ENCODE assay signal across 24 mouse cellular contexts in the genomic region with DNA sequence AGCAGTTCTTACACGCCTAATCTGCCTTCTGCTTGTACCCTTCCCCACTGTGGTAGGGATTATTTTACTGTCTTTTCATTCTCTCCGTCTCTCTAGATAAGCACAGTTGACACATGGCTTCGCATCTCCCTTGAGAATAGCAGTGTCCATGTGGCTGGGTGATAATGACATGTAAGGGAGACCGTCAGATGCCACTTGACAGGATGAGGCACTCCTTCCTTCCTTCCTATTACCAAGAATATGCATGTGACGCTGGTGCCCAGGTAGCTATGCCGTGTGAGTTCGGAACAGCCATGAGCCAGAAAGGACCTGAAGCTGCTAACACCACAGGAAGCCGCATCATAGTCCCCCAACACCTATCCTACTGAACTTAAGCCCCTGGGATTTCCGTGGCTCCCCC. TPM values are rescaled to one million over a fixed set of nuclear protein-coding genes. Genes with fewer than 3 reads are reported as not detected.
DNase-seq lines count a peak whose midpoint lies in the region; ATAC-seq and TF ChIP-seq lines count a peak whose summit lies in the region.
"Had no signal": no experiment of that assay in that cellular context is flagged by ENCODE, and none has a peak within 500 bp of the region (broad histone marks: within the 10 kb centered on the region; RNA-seq: fewer than 3 reads in every experiment).

No protein-coding gene starts in this region.

- TF ChIP-seq EP300 in liver, embryonic 14.5 days (IDR thresholded peaks at IDR 0.05; ENCODE audit: low read depth): peak; percentile 56

- no peak for TF ChIP-seq CTCF in layer of hippocampus, adult 2 months (conservative IDR thresholded peaks at IDR 0.05)
- TF ChIP-seq CTCF in liver, embryonic 14.5 days (IDR thresholded peaks at IDR 0.05; ENCODE audit: low read depth): no peak

- no peaks in the 10 kb centered on the region for H3K9me3 ChIP-seq in liver, embryonic 14.5 days (ENCODE audit: control insufficient read depth, low read length)
- no peaks in the 10 kb centered on the region for H3K9me3 ChIP-seq in forebrain, embryonic 13.5 days (replicated peaks)
- H3K9me3 ChIP-seq: limb, embryonic 15.5 days had no signal

- H3K9ac ChIP-seq in liver, embryonic 14.5 days (replicated peaks): peak overlapping the region; percentile 34
- no peak overlapping the region for H3K9ac ChIP-seq in forebrain, embryonic 13.5 days
- H3K9ac ChIP-seq: limb, embryonic 15.5 days had no signal

- peak overlapping the region; percentile 72 for H3K4me2 ChIP-seq in liver, embryonic 14.5 days (ENCODE audit: low read depth)
- H3K4me2 ChIP-seq in forebrain, embryonic 13.5 days: no peak overlapping the region
- H3K4me2 ChIP-seq: limb, embryonic 15.5 days had no signal

- no peaks in the 10 kb centered on the region for H3K36me3 ChIP-seq in liver, embryonic 14.5 days (replicated peaks; ENCODE audit: control insufficient read depth, insufficient read depth, low read depth)
- H3K36me3 ChIP-seq in forebrain, embryonic 13.5 days (ENCODE audit: poor library complexity, severe bottlenecking): no peaks in the 10 kb centered on the region
- H3K36me3 ChIP-seq: limb, embryonic 15.5 days had no signal

- DNase-seq in layer of hippocampus, adult 2 months (ENCODE audit: low spot score in 2 of 2): no peak
- DNase-seq in layer of hippocampus, adult 9-10 months (ENCODE audit: low spot score): no peak
- DNase-seq in liver, embryonic 14.5 days (ENCODE audit: low read depth in 3 of 3, low spot score in 3 of 3): peak in 2 of 3 experiments; percentile 58 to 63
- no peak for DNase-seq in thymus, adult 18-20 months
- DNase-seq: adrenal gland, adult 2 months; cerebellum, postnatal 10 days; gastrocnemius, postnatal 10 days; heart, postnatal 36 days; kidney, adult 11 months; right cerebral cortex, postnatal 4 days had no signal

- 19% methylated on average over 9 of the region's 9 CpGs for WGBS in liver, embryonic 14.5 days (ENCODE audit: insufficient replicate concordance)
- WGBS in forebrain, embryonic 13.5 days: 81% methylated on average over 9 of the region's 9 CpGs

- ATAC-seq in erythroblast, adult 5-6 weeks (replicated peaks; ENCODE audit: low FRiP score, poor library complexity, severe bottlenecking): 0 out of 2 replicates have a peak, but pooled peaks have one; percentile 26
- ATAC-seq in liver, embryonic 14.5 days (ENCODE audit: insufficient read depth): peak; percentile 48
- ATAC-seq in neutrophil, adult 5-6 weeks (ENCODE audit: extremely low read depth, insufficient number of reproducible peaks, low FRiP score, poor library complexity, severe bottlenecking): 0 out of 2 replicates have a peak, but pooled peaks have one; percentile 31
- no peak for ATAC-seq in inflammation-experienced regulatory T-cells, adult 6 months
- no peak for ATAC-seq in forebrain, embryonic 13.5 days
- ATAC-seq: lung, postnatal 0 days had no signal

- no peak overlapping the region for H3K4me3 ChIP-seq in layer of hippocampus, adult 2 months
- H3K4me3 ChIP-seq in liver, embryonic 14.5 days (ENCODE audit: insufficient read depth in 1 of 2, low read depth in 2 of 2, low read length in 2 of 2): no peak overlapping the region
- no peak overlapping the region for H3K4me3 ChIP-seq in forebrain, embryonic 13.5 days
- H3K4me3 ChIP-seq: limb, embryonic 15.5 days had no signal

- peaks cover 34 to 36% of the 10 kb centered on the region in 2 experiments for H3K4me1 ChIP-seq in liver, embryonic 14.5 days (replicated peaks; ENCODE audit: control insufficient read depth in 2 of 2, insufficient read depth in 2 of 2, low read length in 1 of 2)
- peaks cover 9% of the 10 kb centered on the region for H3K4me1 ChIP-seq in forebrain, embryonic 13.5 days
- H3K4me1 ChIP-seq: limb, embryonic 15.5 days had no signal

- peak overlapping the region; percentile 8; the same call in 1 of the 2 replicates for H3K27ac ChIP-seq in layer of hippocampus, adult 2 months
- H3K27ac ChIP-seq in liver, embryonic 14.5 days: peak overlapping the region; percentile 93
- H3K27ac ChIP-seq in forebrain, embryonic 13.5 days: no peak overlapping the region
- H3K27ac ChIP-seq: kidney, postnatal 0 days; limb, embryonic 15.5 days had no signal

- H3K27me3 ChIP-seq in liver, embryonic 14.5 days (ENCODE audit: control insufficient read depth, insufficient read depth, low read length): no peaks in the 10 kb centered on the region
- H3K27me3 ChIP-seq in forebrain, embryonic 13.5 days: no peaks in the 10 kb centered on the region
- H3K27me3 ChIP-seq: limb, embryonic 15.5 days had no signal

RNA-seq across cellular contexts. Expression of gene Enthd1, which starts 33.9 kb away (rescaled TPM):
- not detected for total RNA-seq in layer of hippocampus, adult 2 months (2021)
- total RNA-seq in erythroblast, adult 5-6 weeks (2015; ENCODE audit: low replicate concordance): not detected in 2 replicates
- total RNA-seq in erythroblast, adult 5-6 weeks (2017; ENCODE audit: low replicate concordance): not detected in 2 replicates
- not detected in 2 replicates for polyA plus RNA-seq in liver, embryonic 14.5 days (2012; rRNA removed)
- not detected in 2 replicates for polyA plus RNA-seq in liver, embryonic 14.5 days (2014; fragmentation: Nextera tagmentation; extraction: Ambion mirVana)
- 0.25 and 0.35 TPM in 2 replicates for total RNA-seq in neutrophil, adult 5-6 weeks (2017)
- under 1 TPM in 2 of 3 experiments, not detected in 1; 0.23 to 0.50 TPM for polyA plus RNA-seq in inflammation-experienced regulatory T-cells, adult 6 months (2017; shearing (Covaris generic))
- polyA plus RNA-seq in forebrain, embryonic 13.5 days (2015; fragmentation: Nextera tagmentation; extraction: Ambion mirVana): not detected in 2 replicates
- total RNA-seq: adrenal gland, adult 2 months; gastrocnemius, postnatal 10 days; heart, postnatal 36 days; left cerebral cortex, adult 18-20 months; left cerebral cortex, postnatal 36 days; midbrain, postnatal 0 days had no signal
- polyA plus RNA-seq: adrenal gland, adult 2 months; forebrain, embryonic 11.5 days; heart, embryonic 14.5 days; hindbrain, embryonic 14.5 days; kidney, postnatal 0 days; lung, postnatal 0 days; midbrain, postnatal 0 days; neural tube, embryonic 11.5 days had no signal

RNA-seq across cellular contexts. Expression of gene Grap2, which starts 41.4 kb away (rescaled TPM):
- under 1 TPM; 0.22 to 0.28 TPM for total RNA-seq in layer of hippocampus, adult 2 months (2021)
- total RNA-seq in erythroblast, adult 5-6 weeks (2015; ENCODE audit: low replicate concordance): 138 and 159 TPM in 2 replicates
- 126 and 164 TPM in 2 replicates for total RNA-seq in erythroblast, adult 5-6 weeks (2017; ENCODE audit: low replicate concordance)
- polyA plus RNA-seq in liver, embryonic 14.5 days (2012; rRNA removed): 8.7 and 9.2 TPM in 2 replicates
- 21.7 and 21.8 TPM in 2 replicates for polyA plus RNA-seq in liver, embryonic 14.5 days (2014; fragmentation: Nextera tagmentation; extraction: Ambion mirVana)
- total RNA-seq in neutrophil, adult 5-6 weeks (2017): 108 and 112 TPM in 2 replicates
- 10 to 100 TPM; 27.9 to 51.6 (median 43.6) TPM for polyA plus RNA-seq in inflammation-experienced regulatory T-cells, adult 6 months (2017; shearing (Covaris generic))
- 0.26 and 0.91 TPM in 2 replicates for polyA plus RNA-seq in forebrain, embryonic 13.5 days (2015; fragmentation: Nextera tagmentation; extraction: Ambion mirVana)

Comparison
In these comparisons a context has a peak if more than half of its experiments do, and no peak if none do; other contexts are left out.
1. DNase-seq: peak in liver, embryonic 14.5 days (2 of 3); none in layer of hippocampus, adult 2 months (0 of 2), layer of hippocampus, adult 9-10 months (single experiment) and thymus, adult 18-20 months (0 of 2).
2. ATAC-seq: peak in erythroblast, adult 5-6 weeks (single experiment), liver, embryonic 14.5 days (single experiment) and neutrophil, adult 5-6 weeks (single experiment); none in inflammation-experienced regulatory T-cells, adult 6 months (single experiment) and forebrain, embryonic 13.5 days (single experiment).
3. RNA of gene Grap2, which starts 41.4 kb away (total RNA-seq): 126 to 164 TPM in erythroblast, adult 5-6 weeks and 108 to 112 TPM in neutrophil, adult 5-6 weeks; 0.22 to 0.28 TPM in layer of hippocampus, adult 2 months; every median in the first group is over 10 times any median in the second.